Mouse (Mus musculus) embryo, embryonic 11.5 days (tissue): ENCODE results near the gene Trim44.
A peak's percentile ranks its signal among the peaks of the same experiment; 100 is the strongest.

Experiments
- DNase-seq: peaks from one replicate; pipeline ENCODE4 v3.0.0-alpha.2; 2012; ENCODE audit warnings: low read depth, low spot score

Gene Trim44

GRCm38 (mm10) chr2:102365983-102366545 is 41.6 kb downstream of the Trim44 start:
- no peak for DNase-seq

- DNase-seq, result no peak
Measured at GRCm38 (mm10) chr2:102364565-102365200, 42.9 kb downstream of the Trim44 start.

GRCm38 (mm10) chr2:102362896-102363530 is 44.6 kb downstream of the Trim44 start:
- no peak for DNase-seq

GRCm38 (mm10) chr2:102362266-102362665 is 45.4 kb downstream of the Trim44 start:
- no peak for DNase-seq

GRCm38 (mm10) chr2:102356879-102357695 is 50.5 kb downstream of the Trim44 start:
- DNase-seq, result no peak

GRCm38 (mm10) chr2:102354076-102354475 is 53.6 kb downstream of the Trim44 start:
- DNase-seq, result no peak

- no peak for DNase-seq
Measured at GRCm38 (mm10) chr2:102341429-102341828, 66.2 kb downstream of the Trim44 start.

GRCm38 (mm10) chr2:102336816-102337215 is 70.8 kb downstream of the Trim44 start:
- no peak for DNase-seq

GRCm38 (mm10) chr2:102331932-102332331 is 75.7 kb downstream of the Trim44 start:
- no peak for DNase-seq

- DNase-seq, result no peak
Measured at GRCm38 (mm10) chr2:102331092-102331491, 76.5 kb downstream of the Trim44 start.

- no peak for DNase-seq
Measured at GRCm38 (mm10) chr2:102325921-102326320, 81.7 kb downstream of the Trim44 start.

- DNase-seq, result no peak
Measured at GRCm38 (mm10) chr2:102324336-102324735, 83.3 kb downstream of the Trim44 start.

GRCm38 (mm10) chr2:102316540-102316939 is 91.1 kb downstream of the Trim44 start:
- DNase-seq, result no peak

- DNase-seq, result no peak
Measured at GRCm38 (mm10) chr2:102315153-102315552, 92.5 kb downstream of the Trim44 start.

GRCm38 (mm10) chr2:102314610-102315009 is 93.0 kb downstream of the Trim44 start:
- no peak for DNase-seq

GRCm38 (mm10) chr2:102314068-102314467 is 93.6 kb downstream of the Trim44 start:
- DNase-seq, result no peak

GRCm38 (mm10) chr2:102312903-102313302 is 94.7 kb downstream of the Trim44 start:
- DNase-seq, result no peak

- no peak for DNase-seq
Measured at GRCm38 (mm10) chr2:102303274-102303673, 104.4 kb downstream of the Trim44 start.

- DNase-seq, result no peak
Measured at GRCm38 (mm10) chr2:102302532-102302931, 105.1 kb downstream of the Trim44 start.

- peak; percentile 29 for DNase-seq
Measured at GRCm38 (mm10) chr2:102294827-102295270, 112.8 kb downstream of the Trim44 start.

- DNase-seq, result no peak
Measured at GRCm38 (mm10) chr2:102293181-102293580, 114.4 kb downstream of the Trim44 start.

- DNase-seq, result no peak
Measured at GRCm38 (mm10) chr2:102292051-102292450, 115.6 kb downstream of the Trim44 start.
